Mouse (Mus musculus) forebrain, embryonic 14.5 days (tissue): Measurements from ENCODE around the gene Pdcd6ip. TPM values are rescaled to one million over a fixed set of nuclear protein-coding genes. Genes with fewer than 3 reads are reported as not detected.
"Not testable (repeated sequence)": the region's sequence is repeated elsewhere in the genome, so short reads cannot be mapped to it uniquely, and the experiment has no call there.

Experiments used
- ATAC-seq: fragments of 200-750 bp; cut with Nextera tagmentation; 2 replicates; pipeline ENCODE4 v1.8.0; 2017; ENCODE audit warnings: mild to moderate bottlenecking, moderate library complexity
- DNase-seq: peaks from one replicate; pipeline ENCODE4 v3.0.0-alpha.2; 2015; ENCODE audit warnings: low spot score
- H3K27ac ChIP-seq: fragments of 300-500 bp; sonication (generic); 2 replicates; pipeline ENCODE4 v1.5.1; 2014; ENCODE audit warnings: low read depth, mild to moderate bottlenecking, control low read depth, low read length, moderate library complexity
- H3K27me3 ChIP-seq: fragments of 300-500 bp; sonication (generic); replicated peaks from 2 replicates; pipeline ENCODE4 v1.6.1; 2014; ENCODE audit warnings: low read length, control low read depth, mixed read lengths; ENCODE audit not compliant: control insufficient read depth, insufficient read depth
- H3K36me3 ChIP-seq: fragments of 300-500 bp; sonication (generic); 2 replicates; pipeline ENCODE4 v1.6.1; 2014; ENCODE audit warnings: low read length, control low read depth; ENCODE audit not compliant: control insufficient read depth, insufficient read depth
- H3K4me1 ChIP-seq: fragments of 300-500 bp; sonication (generic); 2 replicates; pipeline ENCODE4 v1.6.1; 2014; ENCODE audit warnings: antibody characterized with exemption, low read length, control low read depth; ENCODE audit not compliant: control insufficient read depth, insufficient read depth
- H3K4me2 ChIP-seq: fragments of 300-500 bp; sonication (generic); 2 replicates; pipeline ENCODE4 v1.6.1; 2014; ENCODE audit warnings: mild to moderate bottlenecking, control low read depth, low read length
- H3K4me3 ChIP-seq: fragments of 300-500 bp; sonication (generic); 2 replicates; pipeline ENCODE4 v1.5.1; 2014; ENCODE audit warnings: low read depth, low read length, control low read depth
- H3K9ac ChIP-seq: fragments of 300-500 bp; sonication (generic); 2 replicates; pipeline ENCODE4 v1.6.1; 2014; ENCODE audit warnings: mild to moderate bottlenecking, low read length, control low read depth, moderate library complexity
- H3K9me3 ChIP-seq: fragments of 300-500 bp; sonication (generic); replicated peaks from 2 replicates; pipeline ENCODE4 v1.6.1; 2016; ENCODE audit warnings: low read length, control low read depth, mixed read lengths; ENCODE audit not compliant: control insufficient read depth
- WGBS: fragments of 180-500 bp; shearing (Covaris S2); extraction: QIAGEN DNeasy Blood & Tissue Kit; methylation state at CpG from one replicate; pipeline ENCODE4 v1.1.7; 2014; 5-methylcytosine and 5-hydroxymethylcytosine counted together
- polyA plus RNA-seq: library from polyadenylated mRNA; unstranded; fragments of >200 nt; fragmentation: Nextera tagmentation; extraction: Ambion mirVana; gene quantifications from 2 replicates; pipeline ENCODE4 v1.2.1, GENCODE M21; 2014

The Pdcd6ip gene
- polyA plus RNA-seq, 1 experiment from 2014 or later, result 29.6 TPM

DNA sequence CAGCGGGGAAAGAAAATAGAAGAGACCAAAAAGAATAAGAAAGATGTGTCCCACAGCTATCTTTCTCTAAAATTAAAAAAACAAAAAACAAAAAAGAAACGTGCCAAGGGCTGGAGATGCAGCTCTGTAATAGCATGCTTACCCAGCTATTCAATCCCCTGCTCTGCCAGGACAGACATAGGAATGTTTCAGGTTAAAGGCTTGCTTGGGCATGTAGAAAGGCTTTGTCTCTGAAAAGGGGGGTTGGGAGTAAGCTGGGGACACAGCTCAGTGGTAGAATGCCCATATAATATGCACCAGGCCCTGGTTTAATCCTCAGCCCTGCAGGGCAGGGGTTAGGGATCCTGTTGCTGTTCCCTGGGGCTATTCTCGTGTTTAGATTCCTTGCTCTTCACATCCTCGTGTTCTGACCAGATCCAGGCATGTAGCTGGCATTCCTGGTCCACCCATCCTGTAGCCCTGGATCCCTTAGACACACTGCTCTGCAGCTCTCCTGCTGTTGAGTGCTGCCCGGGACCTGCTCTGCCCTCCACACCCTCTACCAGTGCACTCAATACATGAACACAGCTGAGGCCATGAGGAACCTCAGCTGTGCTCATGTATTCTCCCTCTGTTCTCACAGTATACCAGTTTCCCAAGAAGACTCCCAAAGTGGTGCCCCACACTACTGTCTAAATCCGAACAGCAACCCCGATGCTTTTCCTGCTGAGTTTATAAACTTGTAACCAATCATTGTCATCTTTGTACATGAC is 37.8 kb downstream of the Pdcd6ip start:
- peaks cover 7% of the 10 kb centered on the region; the same call in 1 of the 2 replicates for H3K9me3 ChIP-seq
- no peaks in the 10 kb centered on the region for H3K4me1 ChIP-seq
- H3K4me2 ChIP-seq, result no peak overlapping the region
- no peak for ATAC-seq
- no peak overlapping the region for H3K4me3 ChIP-seq
- no peak overlapping the region for H3K27ac ChIP-seq
- no peak overlapping the region for H3K9ac ChIP-seq
- 90% methylated on average over 7 of the region's 7 CpGs for WGBS
- peaks cover 77% of the 10 kb centered on the region for H3K36me3 ChIP-seq
- no peaks in the 10 kb centered on the region for H3K27me3 ChIP-seq
- no peak for DNase-seq

DNA sequence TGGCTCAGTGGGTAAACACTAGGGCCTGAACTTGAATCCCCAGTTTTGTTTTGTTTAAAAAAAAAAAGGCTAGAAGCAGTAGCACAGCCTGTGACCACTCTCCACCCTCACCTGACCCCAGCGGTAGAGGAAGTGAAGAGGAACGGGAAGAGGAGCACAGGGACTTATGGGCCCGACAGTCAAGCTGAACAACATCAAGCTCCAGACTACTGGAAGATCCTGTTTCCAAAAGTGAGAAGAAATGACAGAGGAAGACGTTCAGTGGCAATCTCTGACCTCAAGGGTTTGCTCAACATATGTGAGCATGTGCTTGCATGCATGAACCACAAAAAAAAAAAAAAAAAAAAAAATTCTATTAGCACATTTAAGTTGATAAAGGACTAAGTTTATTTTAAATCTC is 44.6 kb downstream of the Pdcd6ip start:
- WGBS, result 98% methylated on average over 4 of the region's 4 CpGs

DNA sequence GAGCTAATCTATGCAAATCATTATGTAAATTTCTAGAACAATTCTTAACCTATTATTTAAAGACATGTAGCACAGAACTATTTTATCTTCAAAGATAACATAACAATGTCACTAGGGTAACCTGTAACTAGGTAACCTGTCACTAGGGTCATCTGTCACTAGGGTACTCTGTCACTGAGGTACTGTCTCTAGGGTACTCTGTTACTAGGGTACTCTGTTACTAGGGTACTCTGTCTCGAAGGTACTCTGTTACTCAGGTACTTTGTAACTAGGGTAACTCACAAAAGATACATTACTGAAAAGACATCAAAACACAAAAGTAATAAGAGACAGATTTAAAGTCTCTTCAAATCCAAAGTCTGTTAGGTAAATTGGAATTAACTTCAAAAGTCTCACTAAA is 50.2 kb downstream of the Pdcd6ip start:
- Histone ChIP-seq H3K4me3 (no peak overlapping the region), H3K9ac (no peak overlapping the region), H3K27ac (no peak overlapping the region), H3K4me1 (no peaks in the 10 kb centered on the region), H3K36me3 (peaks cover 74% of the 10 kb centered on the region), H3K27me3 (no peaks in the 10 kb centered on the region), H3K9me3 (no peaks in the 10 kb centered on the region), H3K4me2 (no peak overlapping the region)
- no peak for DNase-seq
- WGBS, result 81% methylated on average over 1 of the region's 1 CpGs
- no peak for ATAC-seq

More for the DNA sequence above, 44.6 kb downstream of the Pdcd6ip start:
- H3K9me3 ChIP-seq, result peaks cover 7% of the 10 kb centered on the region; the same call in 1 of the 2 replicates
- no peak overlapping the region for H3K9ac ChIP-seq
- H3K27ac ChIP-seq, result no peak overlapping the region
- DNase-seq (no peak), ATAC-seq (no peak)
- H3K4me2 ChIP-seq, result no peak overlapping the region
- H3K36me3 ChIP-seq, result peaks cover 71% of the 10 kb centered on the region
- no peak overlapping the region for H3K4me3 ChIP-seq
- no peaks in the 10 kb centered on the region for H3K27me3 ChIP-seq
- H3K4me1 ChIP-seq, result no peaks in the 10 kb centered on the region

DNA sequence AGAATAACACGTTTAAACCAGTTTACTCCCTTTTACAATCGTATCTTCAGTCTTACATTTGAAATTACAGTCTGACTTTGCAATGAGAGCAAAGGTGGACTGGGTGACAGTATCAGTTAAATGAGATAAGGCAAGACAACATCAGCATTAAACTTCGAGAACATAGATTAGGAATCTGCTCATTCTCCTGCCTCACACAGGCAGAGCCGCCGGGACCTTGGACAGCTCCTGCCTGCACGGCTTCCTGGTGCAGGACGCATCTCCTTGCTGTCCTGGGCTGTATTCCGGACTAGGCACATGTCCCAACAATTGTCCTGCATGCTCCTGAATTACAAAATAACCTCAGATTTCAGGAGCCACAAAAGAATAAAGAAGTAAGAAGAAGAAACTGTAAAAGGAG is 54.5 kb downstream of the Pdcd6ip start:
- H3K4me1 ChIP-seq, result no peaks in the 10 kb centered on the region
- no peak overlapping the region for H3K27ac ChIP-seq
- no peak overlapping the region for H3K4me2 ChIP-seq
- H3K9ac ChIP-seq, result no peak overlapping the region
- 83% methylated on average over 8 of the region's 8 CpGs for WGBS
- H3K36me3 ChIP-seq, result peaks cover 46% of the 10 kb centered on the region
- no peak overlapping the region for H3K4me3 ChIP-seq
- no peak for ATAC-seq
- no peaks in the 10 kb centered on the region for H3K27me3 ChIP-seq
- no peaks in the 10 kb centered on the region for H3K9me3 ChIP-seq
- no peak for DNase-seq

DNA sequence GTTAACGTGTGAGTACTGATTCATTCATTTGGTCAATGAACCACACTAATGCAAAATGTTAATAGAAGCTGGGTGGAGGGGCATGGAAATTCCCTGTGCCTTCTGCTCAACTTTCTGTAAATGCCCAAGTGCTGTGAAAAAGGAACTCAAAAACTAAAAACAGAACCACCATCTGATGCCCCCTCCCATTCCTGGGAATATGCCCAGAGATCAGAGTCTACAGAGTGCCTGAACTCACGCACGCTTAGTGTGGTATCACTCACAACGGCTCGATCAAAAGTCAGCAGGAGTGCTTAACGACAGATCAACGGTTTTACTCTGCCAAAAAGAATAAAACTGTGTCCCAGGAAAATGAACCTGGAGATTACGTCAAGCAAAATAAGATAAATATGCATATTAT is 57.3 kb downstream of the Pdcd6ip start:
- Histone ChIP-seq H3K4me3 (no peak overlapping the region), H3K36me3 (peaks cover 25% of the 10 kb centered on the region), H3K4me2 (no peak overlapping the region), H3K9ac (no peak overlapping the region), H3K9me3 (no peaks in the 10 kb centered on the region), H3K27ac (no peak overlapping the region), H3K4me1 (no peaks in the 10 kb centered on the region), H3K27me3 (no peaks in the 10 kb centered on the region)
- 75% methylated on average over 8 of the region's 8 CpGs for WGBS
- no peak for ATAC-seq
- no peak for DNase-seq

DNA sequence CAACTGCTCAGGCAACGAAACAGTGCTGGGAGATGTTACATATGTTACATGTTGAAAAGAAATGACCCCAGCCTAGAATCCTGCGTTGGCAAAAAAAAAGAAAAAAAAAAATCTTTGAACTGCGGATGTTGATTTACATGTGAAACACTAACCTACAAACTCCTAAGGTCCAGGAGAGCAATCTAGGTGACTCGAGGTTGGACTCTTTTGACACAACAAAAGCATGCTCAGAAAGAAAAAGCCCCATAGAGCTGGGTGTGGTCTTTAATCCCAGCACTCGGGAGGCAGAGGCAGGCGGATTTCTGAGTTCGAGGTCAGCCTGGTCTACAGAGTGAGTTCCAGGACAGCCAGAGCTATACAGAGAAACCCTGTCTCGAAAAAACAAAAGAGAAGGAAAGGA is 58.8 kb downstream of the Pdcd6ip start:
- H3K27me3 ChIP-seq, ATAC-seq, H3K4me3 ChIP-seq, H3K9ac ChIP-seq, H3K4me1 ChIP-seq, H3K9me3 ChIP-seq, H3K4me2 ChIP-seq, H3K27ac ChIP-seq, DNase-seq: not testable (repeated sequence)
- 80% methylated on average over 8 of the region's 8 CpGs for WGBS
- peaks cover 13% of the 10 kb centered on the region; the same call in 1 of the 2 replicates for H3K36me3 ChIP-seq

DNA sequence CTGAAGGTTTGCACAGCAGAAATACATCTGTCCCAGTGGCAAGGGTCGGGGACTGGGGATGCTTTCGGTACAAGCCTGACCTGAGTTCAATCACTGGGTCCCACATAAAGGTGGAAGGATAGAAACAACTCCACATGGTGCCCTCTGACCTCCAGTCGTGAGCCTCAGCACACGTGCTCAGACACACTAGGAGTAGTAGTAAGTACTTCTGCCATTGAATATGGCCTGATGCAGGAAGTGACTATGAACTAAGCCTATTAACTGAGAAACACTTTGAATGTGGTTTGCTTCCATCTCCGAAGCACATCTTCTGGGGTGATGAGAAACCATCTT is 62.3 kb downstream of the Pdcd6ip start:
- DNase-seq (no peak), ATAC-seq (peak; percentile 31)
- Histone ChIP-seq H3K27ac (no peak overlapping the region), H3K4me2 (no peak overlapping the region), H3K9me3 (no peaks in the 10 kb centered on the region), H3K4me1 (no peaks in the 10 kb centered on the region), H3K9ac (no peak overlapping the region), H3K4me3 (no peak overlapping the region), H3K36me3 (no peaks in the 10 kb centered on the region), H3K27me3 (no peaks in the 10 kb centered on the region)
- WGBS, result 50% methylated on average over 5 of the region's 5 CpGs

DNA sequence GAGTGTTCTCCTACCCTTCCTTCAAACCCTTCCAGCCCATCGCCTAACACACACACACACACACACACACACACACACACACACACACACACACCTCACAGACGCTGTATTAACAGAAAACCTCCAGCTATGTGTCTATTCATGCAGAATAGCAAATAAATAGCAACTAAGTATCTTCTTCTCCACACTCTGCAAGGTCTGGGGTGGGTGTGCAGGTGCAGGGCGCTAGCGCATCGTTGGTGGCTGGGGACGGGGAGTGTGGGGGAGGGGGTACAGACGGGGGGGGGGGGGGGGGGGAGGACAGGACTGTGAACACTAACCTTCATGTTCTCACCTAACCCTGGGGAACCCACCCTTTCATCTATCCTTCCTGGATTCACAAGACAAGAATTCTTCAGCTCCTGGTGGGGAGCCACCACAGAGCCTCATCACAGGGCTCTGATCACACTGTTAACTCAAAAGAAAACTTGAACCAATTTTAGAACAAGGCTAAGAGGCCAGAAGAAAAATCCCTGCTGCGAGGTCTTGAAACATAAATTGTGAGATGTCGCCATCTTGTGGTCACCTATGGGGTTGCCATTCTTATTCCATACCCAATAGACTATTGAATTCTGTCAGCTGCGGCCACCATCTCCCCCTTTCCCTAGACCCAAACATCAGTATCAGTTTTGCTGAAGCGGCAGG is 62.8 kb downstream of the Pdcd6ip start:
- DNase-seq, result peak; percentile 90
- Histone ChIP-seq H3K27ac (no peak overlapping the region), H3K9ac (no peak overlapping the region), H3K9me3 (no peaks in the 10 kb centered on the region), H3K4me2 (no peak overlapping the region), H3K4me3 (no peak overlapping the region), H3K36me3 (no peaks in the 10 kb centered on the region), H3K27me3 (no peaks in the 10 kb centered on the region), H3K4me1 (no peaks in the 10 kb centered on the region)
- WGBS, result 12% methylated on average over 7 of the region's 11 CpGs
- peak; percentile 70 for ATAC-seq

DNA sequence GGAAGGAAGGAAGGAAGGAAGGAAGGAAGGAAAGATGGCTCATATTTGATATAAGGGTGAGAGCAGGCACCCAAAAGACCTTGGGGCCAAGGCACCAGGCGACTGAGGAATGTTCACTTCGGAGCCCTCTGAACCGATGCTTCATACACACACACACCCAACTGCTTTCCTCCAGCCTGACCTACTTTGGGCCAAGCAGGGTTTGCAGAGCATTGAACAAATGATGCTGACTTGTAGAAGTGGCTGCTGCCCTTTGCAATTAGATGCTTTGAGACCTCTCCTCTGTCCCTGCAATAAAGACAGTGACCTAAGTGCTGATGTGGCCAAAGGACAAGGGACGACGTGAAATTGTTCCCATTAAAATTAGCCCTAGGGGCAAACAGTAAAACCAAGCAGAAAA is 63.4 kb downstream of the Pdcd6ip start:
- Histone ChIP-seq H3K27me3 (no peaks in the 10 kb centered on the region), H3K4me3 (no peak overlapping the region), H3K4me2 (no peak overlapping the region), H3K9me3 (no peaks in the 10 kb centered on the region), H3K27ac (no peak overlapping the region), H3K36me3 (no peaks in the 10 kb centered on the region), H3K4me1 (no peaks in the 10 kb centered on the region), H3K9ac (no peak overlapping the region)
- DNase-seq (no peak), ATAC-seq (no peak)
- 57% methylated on average over 5 of the region's 5 CpGs for WGBS
